Mouse (Mus musculus) bone marrow, adult 2 months (tissue): ENCODE data around the gene Wnt2b.

Experiments used
- CTCF ChIP-seq: fragments of 200-500 bp; IDR thresholded peaks from 2 replicates; pipeline ENCODE4 v1.5.1; 2011; ENCODE audit warnings: low read length, control low read depth; ENCODE audit not compliant: control insufficient read depth, insufficient read depth
- POLR2A ChIP-seq: fragments of 200-500 bp; IDR thresholded peaks from 2 replicates; pipeline ENCODE4 v1.6.1; 2011; ENCODE audit warnings: low read depth, mild to moderate bottlenecking, control low read depth, low read length, borderline replicate concordance; ENCODE audit not compliant: control insufficient read depth

DNA sequence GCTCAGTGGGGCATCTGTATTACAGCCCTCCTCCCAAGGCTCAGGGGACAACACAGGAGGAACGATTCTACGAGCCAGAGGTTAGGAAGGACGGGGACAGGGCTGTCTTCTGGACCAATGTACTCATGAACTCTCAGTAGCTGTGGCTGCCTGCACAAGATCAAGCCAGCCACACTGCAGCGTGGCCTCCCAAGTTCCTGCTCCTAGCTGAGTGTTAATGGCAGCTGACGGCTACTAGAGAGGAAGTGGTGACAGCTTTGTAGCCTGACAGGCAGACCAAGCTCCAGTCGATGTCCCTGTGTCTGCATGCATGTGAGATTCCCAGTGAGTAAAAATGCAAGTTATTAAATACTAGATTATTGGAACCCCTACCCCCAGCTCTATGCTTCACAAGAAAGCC is 39.7 kb upstream of the Wnt2b start:
- TF ChIP-seq CTCF (no peak), POLR2A (no peak)
